Mouse (Mus musculus) T-helper 2 cell (primary cell): ENCODE data around the gene Sec61a2.

Experiments used
- in situ Hi-C: fragments of 300-600 bp; cut with MboI, MseI; formaldehyde crosslinking; loops from one replicate; pipeline ENCODE4 v1.15.1; 2025; ENCODE audit warnings: high pct_unique_total_duplicates

Sec61a2 gene

GRCm38 (mm10) chr2:5888865-5889264 lies 6.4 kb downstream of the Sec61a2 start:
- in situ Hi-C loops = no loop called here

GRCm38 (mm10) chr2:5877446-5877845 lies 17.8 kb downstream of the Sec61a2 start:
- in situ Hi-C loops = no loop called here

DNA sequence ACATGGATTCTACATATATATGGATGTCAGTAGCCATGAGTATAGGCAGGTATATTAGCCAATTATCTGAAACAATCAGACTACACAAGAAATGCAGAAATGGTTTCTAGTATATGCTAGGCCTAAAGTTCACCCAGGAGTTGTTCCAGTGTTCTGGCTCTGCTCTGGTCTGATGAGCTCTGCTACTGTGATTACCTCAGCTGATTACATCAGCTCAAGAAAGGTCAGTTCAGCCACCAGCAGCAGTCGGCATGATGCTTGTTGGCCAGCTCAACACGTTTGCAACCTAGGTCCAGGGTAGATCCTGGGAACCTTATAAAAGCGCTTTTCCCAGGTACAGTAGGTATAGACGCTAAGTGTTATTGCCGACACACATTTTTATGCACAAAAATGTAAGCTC lies 25.5 kb downstream of the Sec61a2 start:
- in situ Hi-C loops = no loop called here

DNA sequence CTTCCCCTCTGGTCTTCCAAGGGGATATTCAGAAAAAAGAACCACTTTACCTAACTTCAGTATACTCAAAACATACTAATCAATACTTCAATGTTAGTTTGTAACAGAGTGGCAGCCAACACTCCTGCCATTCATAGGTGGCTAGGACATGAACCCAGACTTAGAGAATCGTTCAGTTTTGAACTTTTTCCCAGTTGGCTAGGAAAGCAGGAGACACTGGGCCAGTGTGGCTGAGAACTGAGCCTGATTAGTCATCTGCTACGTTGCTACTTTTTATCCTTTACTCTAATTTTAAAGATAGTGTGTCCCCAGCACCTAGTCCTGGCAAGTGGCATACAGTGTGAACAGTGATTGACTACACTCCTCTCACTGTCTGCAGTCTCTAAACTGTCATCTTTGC lies 27.6 kb downstream of the Sec61a2 start:
- in situ Hi-C loops = no loop called here

GRCm38 (mm10) chr2:5862834-5863233 lies 32.4 kb downstream of the Sec61a2 start, which contains the start of gene Gm13199:
Gene Gm13199, minus strand, starts transcription at chr2:5862934.
- in situ Hi-C loops = no loop called here

- in situ Hi-C loops = no loop called here
Measured at GRCm38 (mm10) chr2:5851866-5852265, 43.4 kb downstream of the Sec61a2 start.

DNA sequence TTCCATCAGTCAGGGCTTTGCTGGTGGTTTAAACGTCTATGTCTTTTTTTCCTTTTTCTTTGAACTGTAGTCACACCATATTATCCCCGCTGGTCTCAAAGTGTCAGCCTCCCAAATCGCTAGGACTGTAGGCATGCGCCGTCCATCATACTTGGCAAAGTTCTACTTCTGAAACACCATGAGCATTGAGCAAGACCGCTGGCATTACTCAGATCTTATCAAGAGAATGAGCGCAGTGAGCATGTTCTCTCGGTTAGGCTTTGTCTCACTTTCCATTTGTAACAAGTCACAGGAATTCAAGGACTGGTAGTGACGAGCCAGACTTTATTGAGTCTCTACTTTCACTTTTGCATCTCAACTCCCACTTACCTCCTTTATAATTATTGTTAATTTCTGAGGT lies 44.1 kb downstream of the Sec61a2 start:
- in situ Hi-C loops = no loop called here

GRCm38 (mm10) chr2:5845826-5846225 lies 49.4 kb downstream of the Sec61a2 start:
- in situ Hi-C loops = no loop called here

DNA sequence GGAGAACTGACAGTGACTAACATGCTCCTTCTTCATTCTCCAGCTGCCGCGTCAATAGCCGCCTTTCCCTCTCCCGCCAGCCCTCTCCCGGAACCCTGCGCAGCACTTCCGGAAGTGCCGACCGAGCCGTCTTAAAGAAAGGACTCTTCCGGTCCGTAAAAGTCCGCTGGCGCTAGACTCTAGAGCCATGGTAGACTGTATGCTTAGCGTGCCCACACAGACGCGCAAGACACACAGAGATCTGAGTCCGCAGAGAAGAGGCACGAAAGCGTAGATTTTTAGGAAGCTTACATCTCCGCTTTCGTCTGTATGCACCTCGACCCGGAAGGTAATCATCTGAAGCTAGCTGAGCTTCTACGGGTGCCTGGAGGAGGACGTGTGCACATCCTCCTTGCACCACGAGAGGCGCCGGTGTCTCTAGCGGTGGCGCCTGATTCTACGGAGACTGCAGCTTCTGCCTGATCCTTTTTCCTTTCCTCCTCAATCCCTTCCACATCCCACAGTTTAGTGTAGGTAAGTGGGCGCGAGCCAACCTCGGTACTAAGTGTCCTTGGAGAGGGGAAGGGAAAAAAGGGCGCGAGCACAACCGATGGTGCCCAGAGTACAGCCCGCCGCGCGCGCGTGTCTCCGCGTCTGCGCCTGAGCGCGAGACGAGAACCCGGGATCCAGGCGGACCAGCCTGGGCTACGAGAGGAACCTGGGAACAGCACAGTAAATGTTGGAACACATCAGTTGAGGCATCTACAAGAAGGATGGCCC lies 50.2 kb downstream of the Sec61a2 start, which contains the start of the genes Nudt5 and Cdc123:
Gene Nudt5 (plus strand): TSS at position 147 of the 759 bp plus-strand sequence.
Gene Cdc123 (minus strand): TSS at position 292 of the 759 bp plus-strand sequence.
- in situ Hi-C loops = no loop called here

DNA sequence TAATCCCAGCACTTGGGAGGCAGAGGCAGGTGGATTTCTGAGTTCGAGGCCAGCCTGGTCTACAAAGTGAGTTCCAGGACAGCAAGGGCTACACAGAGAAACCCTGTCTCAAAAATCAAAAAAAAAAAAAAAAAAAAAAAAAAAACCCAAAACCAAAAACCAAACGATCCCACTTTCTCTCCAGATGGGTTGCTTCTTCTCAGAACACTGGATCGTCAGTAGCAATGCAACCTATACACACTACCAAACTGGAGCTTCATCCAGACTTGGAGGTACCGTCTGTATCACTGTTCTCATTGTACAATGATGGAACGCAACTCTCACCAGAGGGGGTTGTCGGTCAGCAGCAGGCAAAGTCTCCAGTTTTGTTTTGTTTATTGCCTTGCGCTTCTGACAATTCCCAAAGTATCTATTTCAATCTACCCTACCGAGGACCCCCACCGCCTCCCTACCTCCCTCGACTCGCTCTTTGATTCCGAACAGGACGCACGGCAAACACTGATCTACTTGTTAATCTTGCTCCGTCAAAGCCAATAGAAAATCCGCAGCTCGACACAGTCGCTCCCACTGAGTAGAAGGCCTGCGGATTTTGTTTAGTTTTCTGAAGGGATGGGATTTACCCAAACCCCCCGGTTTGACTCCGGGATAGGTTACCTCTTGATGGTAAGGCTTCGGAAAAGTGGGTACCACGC lies 50.9 kb downstream of the Sec61a2 start:
- in situ Hi-C loops = no loop called here

- in situ Hi-C loops = no loop called here
Measured at GRCm38 (mm10) chr2:5840815-5841214, 54.4 kb downstream of the Sec61a2 start.

DNA sequence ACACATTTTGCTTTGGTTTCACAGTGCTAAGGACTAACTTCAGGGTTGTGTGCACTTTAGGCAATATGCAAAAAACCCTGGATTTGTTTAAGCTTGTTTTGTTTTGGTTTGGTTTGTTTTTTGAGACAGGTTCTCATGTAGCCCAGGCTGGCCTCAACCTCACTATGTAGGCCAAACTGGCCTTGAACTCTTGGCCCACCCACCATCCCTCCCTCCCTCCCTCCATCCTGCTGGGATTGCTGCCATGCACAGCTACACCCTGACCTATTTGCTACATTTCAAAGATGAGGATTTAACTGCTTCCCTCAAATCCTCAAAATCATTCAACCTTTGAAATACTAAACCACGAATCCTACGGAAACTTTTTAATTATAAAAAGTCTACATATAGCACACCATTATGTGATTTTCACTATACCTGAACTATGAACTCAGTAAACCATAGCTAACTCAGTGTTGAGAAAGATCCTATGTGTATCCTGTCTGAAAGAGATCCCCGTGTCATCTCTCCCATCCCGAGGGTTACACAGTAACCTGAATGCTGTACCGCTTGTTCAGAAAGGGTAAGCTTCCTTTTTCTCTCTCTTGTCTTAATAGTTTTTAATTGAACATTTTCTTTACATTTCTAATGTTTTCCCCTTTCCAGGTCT lies 69.8 kb downstream of the Sec61a2 start:
- in situ Hi-C loops = no loop called here

GRCm38 (mm10) chr2:5824685-5825084 lies 70.5 kb downstream of the Sec61a2 start:
- in situ Hi-C loops = loop anchor here (25.0 kb wide), 1 partner anchor 737 kb away; no protein-coding TSS in a partner anchor

DNA sequence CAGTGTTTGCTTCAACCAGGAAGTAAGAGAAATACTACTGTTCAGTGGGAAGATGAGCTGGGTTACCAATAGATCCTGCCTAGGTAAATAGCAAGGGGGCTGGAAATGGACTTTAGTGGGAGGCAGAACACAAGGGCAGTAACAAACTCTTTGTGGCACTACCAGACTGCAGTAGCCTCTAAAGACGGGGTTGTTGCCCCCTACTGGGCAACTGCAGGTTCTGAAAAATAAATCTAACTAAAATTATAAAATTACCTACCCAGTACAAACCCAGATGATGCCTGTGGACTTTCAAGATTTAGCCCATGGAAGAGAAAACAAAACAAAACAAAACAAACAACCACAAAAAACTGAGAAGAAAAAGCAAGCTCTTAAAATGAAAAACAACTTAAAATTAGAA lies 71.0 kb downstream of the Sec61a2 start:
- in situ Hi-C loops = loop anchor here (25.0 kb wide), 1 partner anchor 737 kb away; no protein-coding TSS in a partner anchor

DNA sequence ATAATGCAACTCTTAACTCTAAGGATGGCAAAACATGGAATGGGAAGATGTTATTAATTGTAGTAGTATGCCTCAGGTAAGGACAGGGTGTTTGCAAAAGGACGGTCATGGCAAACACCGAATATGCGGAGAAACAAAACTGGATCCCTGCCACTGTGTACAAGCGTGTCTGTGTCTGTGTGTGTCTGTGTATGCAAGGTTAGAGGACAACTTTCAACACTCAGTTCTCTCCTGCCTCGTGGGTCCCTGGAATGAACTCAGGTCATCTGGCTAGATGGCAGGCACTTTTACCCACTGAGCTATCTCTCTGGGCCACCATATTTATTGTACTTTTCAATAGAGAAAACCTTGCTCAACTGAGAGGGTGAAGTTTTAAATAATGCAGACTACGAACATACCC lies 72.8 kb downstream of the Sec61a2 start:
- in situ Hi-C loops = loop anchor here (25.0 kb wide), 1 partner anchor 735 kb away; no protein-coding TSS in a partner anchor

GRCm38 (mm10) chr2:5821264-5821663 lies 74.0 kb downstream of the Sec61a2 start:
- in situ Hi-C loops = loop anchor here (25.0 kb wide), 1 partner anchor 734 kb away; no protein-coding TSS in a partner anchor
